Mouse (Mus musculus): ENCODE measurements around the gene Rai1.

Rai1 gene

GRCm38 (mm10) chr11:60193556-60193955 is 88.7 kb downstream of the Rai1 start:
- peak; percentile 67 to 76 for DNase-seq

DNA sequence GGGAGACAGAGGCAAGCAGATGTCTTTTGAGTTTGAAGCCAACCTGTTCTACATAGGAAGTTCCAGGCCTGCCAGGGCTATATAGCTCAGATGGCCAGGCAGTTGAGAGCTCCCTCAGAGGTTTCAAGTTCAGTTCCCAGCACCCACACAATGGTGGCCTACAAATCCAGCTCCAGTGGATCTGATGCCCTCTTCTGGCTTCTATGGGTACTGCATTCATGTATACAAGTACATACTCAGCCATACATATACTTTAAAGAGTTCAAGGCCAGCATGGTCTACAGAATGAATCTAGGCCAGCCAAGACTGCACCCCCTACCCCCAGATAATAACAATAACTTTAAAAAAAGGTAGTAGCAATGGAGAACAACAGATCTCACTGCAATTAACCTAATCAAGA is 90.3 kb downstream of the Rai1 start:
- DNase-seq, result peak in 1 of 2 experiments; percentile 62

DNA sequence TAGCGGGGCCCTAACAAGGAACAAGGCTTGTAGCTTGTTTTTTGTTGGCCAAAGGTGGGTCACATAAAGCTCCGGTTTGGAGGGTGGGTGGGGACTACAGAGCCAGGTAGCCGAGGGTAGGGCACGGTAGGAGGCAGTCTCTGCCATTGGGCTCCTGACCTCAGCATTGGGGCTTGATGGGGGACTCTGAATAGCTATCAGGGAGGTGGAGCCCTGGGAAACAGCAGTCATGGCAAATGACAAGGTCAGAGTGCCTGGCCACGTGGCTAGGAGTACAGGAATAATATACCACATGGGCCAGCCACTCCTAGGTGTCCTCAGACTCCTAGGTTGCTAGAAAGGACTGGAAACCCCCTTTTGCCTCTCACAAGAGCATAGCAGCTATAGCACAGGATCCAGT is 91.5 kb downstream of the Rai1 start:
- DNase-seq, result no peak

DNA sequence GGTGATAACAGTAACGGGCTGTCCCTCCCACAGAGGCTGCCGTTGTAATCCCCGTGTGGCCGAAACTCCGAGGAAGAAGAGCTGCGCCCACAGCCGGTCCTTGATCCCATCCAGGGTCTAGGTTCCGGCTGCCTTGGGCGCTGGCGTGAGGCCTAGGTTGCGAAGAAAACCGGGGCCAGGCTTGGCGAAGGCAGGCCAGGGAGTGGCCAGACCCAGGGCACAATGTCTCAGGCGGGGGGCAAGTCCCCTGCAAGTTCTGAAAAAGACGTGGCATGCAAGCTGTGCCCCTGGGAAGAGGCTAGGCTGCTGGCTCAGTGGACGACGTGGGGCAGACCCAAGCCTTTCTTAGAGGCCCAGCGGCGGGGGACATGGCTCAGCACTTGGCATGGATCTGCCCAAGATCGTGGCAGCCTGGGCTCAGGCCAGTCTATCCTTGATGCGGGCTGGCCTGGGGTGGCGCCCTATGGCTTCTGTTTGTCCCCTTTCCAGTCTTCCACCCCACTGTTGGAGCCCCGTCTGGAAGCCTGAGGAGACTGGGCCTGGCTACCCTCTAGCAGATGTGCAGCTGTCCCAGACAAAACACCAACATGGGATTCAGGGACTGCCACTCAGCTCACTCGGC is 93.3 kb downstream of the Rai1 start:
- DNase-seq, result peak in 1 of 2 experiments; percentile 51

GRCm38 (mm10) chr11:60198651-60199050 is 93.8 kb downstream of the Rai1 start:
- no peak for DNase-seq

DNA sequence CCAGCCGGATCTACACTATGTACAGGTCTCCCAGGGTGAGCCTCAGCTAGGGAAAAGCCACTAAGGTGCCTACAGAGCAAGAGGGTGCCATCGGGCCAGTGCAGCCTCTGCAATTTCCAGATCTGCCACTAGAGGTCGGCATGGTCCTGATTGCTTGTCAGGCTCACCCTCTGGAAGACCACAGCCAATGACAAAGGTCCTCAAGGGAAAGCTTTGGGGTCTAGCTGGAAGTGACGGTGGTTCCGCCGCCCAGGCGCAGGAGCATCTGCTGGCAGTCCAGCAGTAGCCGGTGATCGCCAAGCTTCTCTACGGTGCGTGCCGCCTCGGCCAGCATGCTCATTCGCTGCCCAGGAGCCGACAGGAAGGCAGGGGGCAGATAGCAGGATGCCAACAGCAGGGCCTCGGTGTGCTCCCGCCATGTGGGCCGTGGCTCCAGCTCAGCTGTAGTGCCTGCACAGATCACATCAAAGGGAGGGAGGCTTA is 94.9 kb downstream of the Rai1 start:
- DNase-seq, result peak; percentile 98 to 99

GRCm38 (mm10) chr11:60200384-60200783 is 95.6 kb downstream of the Rai1 start:
- DNase-seq, result peak in 1 of 2 experiments; percentile 29

DNA sequence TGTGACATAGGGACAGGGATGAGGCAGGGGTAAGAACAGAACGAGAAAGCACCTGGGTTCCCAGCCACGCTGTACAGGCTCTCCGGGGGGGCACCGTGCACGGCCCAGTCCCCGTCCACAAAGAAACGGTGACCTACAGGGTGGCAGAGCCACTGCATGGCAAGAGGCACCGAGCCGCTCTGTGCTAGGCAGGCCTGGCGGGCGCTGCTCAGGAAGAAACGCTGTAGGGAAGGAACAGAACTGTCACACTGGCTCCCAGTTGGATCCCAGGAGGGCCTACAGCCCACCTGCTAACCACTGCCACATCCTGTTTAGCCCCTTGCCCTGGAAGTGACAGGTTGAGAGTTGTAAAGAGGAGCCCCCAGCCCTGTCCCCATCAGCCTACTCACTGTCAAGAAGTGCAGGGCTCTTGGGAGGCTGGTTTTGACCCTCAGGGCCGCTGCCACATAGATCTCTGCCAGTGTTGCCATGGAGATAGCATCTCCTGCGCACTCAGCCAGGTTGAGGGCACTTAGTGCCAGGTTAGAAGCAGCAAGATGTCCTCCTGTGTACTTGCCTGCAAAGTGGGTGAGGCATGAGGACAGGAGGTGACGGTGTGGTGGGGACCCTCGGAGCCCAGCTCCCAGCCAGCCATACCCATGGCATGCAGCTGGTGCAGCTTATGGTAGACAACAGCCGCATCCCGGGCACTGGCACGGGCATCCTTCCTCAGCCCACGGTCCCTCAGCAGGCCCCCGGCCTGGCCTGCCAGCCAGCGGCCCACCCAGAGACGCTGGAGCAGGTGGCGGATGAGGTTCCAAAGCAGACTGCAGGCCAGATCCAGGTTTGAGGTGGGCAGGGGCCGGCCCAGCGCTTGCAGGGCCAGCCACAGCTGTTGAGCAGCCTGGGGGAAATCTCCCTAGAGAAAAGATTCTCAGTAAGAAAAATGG is 98.2 kb downstream of the Rai1 start:
- peak; percentile 79 to 82 for DNase-seq

GRCm38 (mm10) chr11:60205026-60205425 is 100.2 kb downstream of the Rai1 start:
- DNase-seq, result no peak

DNA sequence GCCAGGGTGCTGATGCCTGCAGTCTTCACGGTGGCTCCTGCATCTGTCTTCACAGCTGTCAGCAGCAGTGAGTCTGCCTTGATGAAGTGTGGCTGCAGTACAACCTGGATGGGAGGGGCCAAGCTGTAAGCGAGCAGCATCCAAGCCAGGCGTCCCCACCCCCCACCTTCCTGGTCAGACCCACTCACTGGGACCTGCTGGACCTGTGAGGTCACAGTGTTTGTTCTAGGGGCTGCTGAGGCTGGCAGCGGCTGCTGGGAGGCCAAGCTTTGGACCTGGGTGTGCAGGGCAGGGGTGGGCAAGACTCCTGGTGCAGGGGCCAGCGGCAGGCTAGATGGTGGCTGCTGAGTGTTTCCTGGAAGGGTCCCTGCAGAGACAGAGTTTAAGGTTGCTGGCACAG is 101.4 kb downstream of the Rai1 start:
- DNase-seq, result no peak

DNA sequence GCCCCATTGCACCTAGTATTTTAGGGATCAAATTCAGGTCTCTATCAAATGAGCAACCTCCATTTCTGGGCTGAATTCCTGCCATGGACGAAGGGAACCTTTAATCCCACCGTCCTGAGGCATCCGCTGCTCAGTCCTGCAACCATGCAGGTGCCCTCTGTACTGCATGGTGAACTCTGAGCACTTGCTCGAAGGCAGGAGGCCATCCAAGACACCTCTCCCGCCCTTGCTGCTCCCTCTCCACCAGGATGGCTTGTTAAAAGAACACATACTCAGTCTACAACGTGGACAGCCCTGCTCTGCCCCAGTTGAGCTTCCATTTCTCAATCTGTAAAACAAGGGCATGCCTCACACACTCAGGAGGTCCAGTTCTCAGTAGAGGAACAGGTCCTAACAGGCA is 103.4 kb downstream of the Rai1 start:
- DNase-seq, result no peak

- DNase-seq, result no peak
These were observed 103.9 kb downstream of the Rai1 start for GRCm38 (mm10) chr11:60208712-60209111.

DNA sequence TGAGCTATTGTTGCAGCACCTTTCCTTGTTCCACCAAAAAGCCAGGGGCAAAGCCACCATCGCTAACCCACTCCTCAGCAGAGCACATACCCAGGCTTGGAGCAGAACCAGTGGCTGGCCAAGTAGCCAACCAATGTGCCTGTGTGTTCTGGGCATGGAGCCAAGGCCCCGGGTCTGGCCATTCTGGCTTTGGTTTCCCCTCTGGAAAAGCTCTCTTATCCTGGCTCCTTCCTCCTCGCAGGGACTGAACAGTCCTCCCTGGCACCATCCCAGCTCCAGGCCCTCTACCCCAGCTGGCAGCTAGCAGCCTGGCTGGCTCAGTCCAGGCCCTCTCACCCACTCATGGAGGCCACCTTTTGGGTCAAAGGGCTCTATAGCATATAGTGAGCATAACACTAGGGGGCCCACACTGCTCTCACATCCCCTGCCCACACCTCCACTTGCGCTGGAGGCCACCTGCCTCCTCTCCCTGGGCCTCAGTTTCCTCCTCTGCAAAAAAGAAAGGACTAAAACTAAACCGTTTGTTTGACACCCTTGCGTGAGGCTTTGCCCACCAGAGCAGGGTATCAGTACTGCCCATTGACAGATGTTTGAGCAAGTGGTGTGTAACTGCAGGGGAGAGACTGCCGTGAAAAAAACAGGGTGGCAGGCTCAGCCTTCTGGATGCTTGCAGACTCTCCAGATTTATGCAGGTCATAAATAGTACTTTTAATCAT is 104.6 kb downstream of the Rai1 start:
- peak; percentile 97 for DNase-seq

DNA sequence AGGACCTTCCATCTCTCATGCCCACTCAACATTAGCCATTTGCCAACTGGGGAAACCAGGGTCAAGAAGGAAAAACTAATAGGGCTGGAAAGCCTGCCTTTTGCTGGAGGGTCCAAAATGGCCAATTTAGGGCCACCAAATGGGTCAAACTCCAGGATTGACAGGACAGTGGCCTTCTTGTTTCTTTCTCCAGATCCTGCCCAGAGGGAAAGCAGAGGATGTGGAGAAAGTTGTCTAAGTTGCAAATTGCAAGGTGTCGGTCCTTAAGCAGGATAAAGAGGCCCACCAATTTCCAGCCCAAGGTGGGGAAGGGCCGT is 105.1 kb downstream of the Rai1 start:
- no peak for DNase-seq

GRCm38 (mm10) chr11:60210305-60210724 is 105.5 kb downstream of the Rai1 start:
- peak; percentile 79 to 87 for DNase-seq

- peak in 1 of 2 experiments; percentile 52 for DNase-seq
These were observed 106.3 kb downstream of the Rai1 start for GRCm38 (mm10) chr11:60211152-60211551.

GRCm38 (mm10) chr11:60211761-60212160 is 106.9 kb downstream of the Rai1 start:
- DNase-seq, result no peak

- no peak for DNase-seq
These were observed 108.5 kb downstream of the Rai1 start for GRCm38 (mm10) chr11:60213266-60213665.

DNA sequence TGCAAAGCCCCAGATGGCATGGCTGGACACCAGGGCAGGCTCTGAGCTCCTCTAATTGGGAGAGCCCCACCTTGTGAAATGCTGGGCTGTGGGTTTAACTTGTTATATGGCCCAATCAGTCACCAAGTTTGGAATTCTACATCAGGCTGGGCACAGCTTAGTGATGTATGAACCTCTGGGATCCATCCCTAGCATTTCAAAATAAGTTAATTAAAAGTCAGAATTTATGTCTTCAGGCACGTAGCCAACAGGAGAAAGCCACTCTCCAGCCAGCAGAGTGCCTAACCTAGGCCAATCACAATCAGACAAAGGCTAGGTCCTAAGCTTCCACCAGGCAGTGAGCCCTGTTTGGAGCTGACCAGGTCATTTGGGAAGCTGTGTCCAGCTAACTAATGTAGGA is 111.9 kb downstream of the Rai1 start:
- DNase-seq, result no peak

- DNase-seq, result no peak
These were observed 112.7 kb downstream of the Rai1 start for GRCm38 (mm10) chr11:60217467-60217866.

GRCm38 (mm10) chr11:60219609-60220008 is 114.8 kb downstream of the Rai1 start:
- no peak for DNase-seq

DNA sequence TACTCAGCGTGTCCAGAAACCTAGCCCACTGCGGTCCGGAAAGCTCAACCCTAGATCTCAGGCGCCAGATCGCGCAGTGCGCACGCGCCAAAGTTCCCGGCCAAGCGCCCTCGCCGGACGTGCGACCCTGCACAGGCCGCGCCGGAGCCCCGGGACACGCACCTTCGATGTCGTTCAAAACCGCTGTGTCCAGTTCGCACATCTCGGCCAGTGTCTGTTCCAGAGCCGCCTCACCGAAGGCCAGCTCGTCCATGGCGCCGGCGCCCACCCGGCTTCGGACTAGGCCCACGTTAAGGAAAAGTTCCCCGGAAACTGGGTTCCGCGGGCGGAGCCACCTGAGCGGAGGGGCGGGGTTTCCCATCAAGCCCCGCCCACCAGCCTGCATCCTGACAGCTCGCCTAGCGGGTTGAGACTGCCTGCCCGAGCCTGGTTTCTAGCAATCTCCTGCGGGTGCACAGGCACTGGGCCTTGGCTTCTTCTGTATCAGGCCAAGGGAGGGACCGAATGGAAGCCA is 115.5 kb downstream of the Rai1 start:
- DNase-seq, result peak; percentile 81 to 82

DNA sequence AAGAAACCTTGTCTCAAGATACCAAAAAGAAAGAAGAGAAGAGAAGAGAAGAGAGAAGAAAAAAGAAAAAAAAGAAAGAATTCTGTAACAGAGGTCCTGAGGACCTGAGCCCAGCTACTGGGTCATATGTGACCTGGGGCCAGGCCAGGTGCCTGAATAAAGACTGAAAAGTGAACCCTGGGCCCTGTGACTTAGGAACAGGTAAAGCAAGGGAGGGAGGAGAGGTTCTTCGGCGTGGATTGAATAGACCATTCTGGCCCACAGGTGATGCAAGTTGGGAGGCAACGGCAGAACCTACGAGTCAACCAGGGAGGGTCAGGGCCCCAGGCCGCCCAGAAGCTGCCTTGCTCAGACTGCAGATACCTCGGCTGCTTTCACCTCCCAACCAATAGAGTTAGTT is 116.6 kb downstream of the Rai1 start:
- DNase-seq, result no peak
